Mouse (Mus musculus): ENCODE measurements around the gene Rab8b. TPM values are rescaled to one million over a fixed set of nuclear protein-coding genes. Genes with fewer than 3 reads are reported as not detected.
"Not testable (repeated sequence)": the region's sequence is repeated elsewhere in the genome, so short reads cannot be mapped to it uniquely, and the experiment has no call there.

Rab8b gene
- polyA plus RNA-seq, 1 experiment = 2.7 TPM

DNA sequence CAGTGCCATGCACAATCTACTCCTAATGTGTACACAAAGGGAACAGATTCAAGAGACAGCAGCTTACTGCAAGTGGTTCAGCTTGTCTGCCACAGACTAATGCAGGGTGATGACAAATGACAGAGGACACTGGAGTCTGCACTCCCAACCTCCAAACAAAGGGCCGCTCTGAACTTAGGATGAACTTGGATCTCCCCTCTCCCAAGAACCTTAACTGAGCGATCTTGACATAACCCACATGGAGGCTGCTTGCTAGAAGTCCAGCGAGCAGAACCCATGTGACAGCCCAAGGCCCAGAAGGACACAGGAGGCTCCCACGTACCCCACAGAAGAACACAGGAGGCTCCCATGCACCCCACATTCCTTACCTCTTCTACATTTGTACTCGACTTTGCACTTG, 68.5 kb downstream of the Rab8b start:
- Histone ChIP-seq H3K27me3 (ENCODE audit: control insufficient read depth, insufficient read depth, low read length) (no peaks in the 10 kb centered on the region), H3K36me3 (ENCODE audit: control insufficient read depth, insufficient read depth, low read length) (peaks cover 15% of the 10 kb centered on the region), H3K27ac (ENCODE audit: insufficient read depth, low read depth, low read length) (no peak overlapping the region), H3K4me1 (ENCODE audit: control insufficient read depth, insufficient read depth, insufficient read length, low read length) (peaks cover 2% of the 10 kb centered on the region; the same call in 1 of the 2 replicates), H3K4me3 (ENCODE audit: low read depth, low read length) (no peak overlapping the region)
- no peak for TF ChIP-seq POLR2A (IDR thresholded peaks at IDR 0.05; ENCODE audit: low read depth, low read length)
- TF ChIP-seq CTCF (IDR thresholded peaks at IDR 0.05; ENCODE audit: extremely low read depth, insufficient read length, insufficient replicate concordance, low read depth, low read length) = no peak
- WGBS = 82% methylated on average over 5 of the region's 5 CpGs

DNA sequence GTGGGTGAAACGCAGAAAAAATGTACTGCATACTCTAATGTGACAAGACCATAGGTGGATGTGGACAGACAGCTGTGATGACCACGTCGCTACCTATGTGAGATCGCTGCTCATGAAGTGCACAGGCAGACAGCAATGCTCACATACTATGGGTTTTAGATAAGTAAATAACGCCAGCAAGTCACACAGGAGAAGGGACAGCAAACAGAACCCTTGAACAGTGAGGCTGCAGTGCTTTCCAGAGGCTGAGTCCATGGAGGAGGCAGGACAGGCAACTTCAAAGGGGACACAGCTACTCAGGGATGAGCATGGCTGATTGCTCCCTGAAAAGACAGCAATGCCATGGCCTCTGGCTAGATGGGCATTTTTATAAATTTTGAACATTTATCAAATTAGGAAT, 72.7 kb downstream of the Rab8b start:
- WGBS = 89% methylated on average over 5 of the region's 5 CpGs
- peaks cover 17% of the 10 kb centered on the region for H3K36me3 ChIP-seq (ENCODE audit: control insufficient read depth, insufficient read depth, low read length)
- H3K27ac ChIP-seq (ENCODE audit: insufficient read depth, low read depth, low read length) = no peak overlapping the region
- no peaks in the 10 kb centered on the region for H3K27me3 ChIP-seq (ENCODE audit: control insufficient read depth, insufficient read depth, low read length)
- no peak for TF ChIP-seq POLR2A (IDR thresholded peaks at IDR 0.05; ENCODE audit: low read depth, low read length)
- no peak for TF ChIP-seq CTCF (IDR thresholded peaks at IDR 0.05; ENCODE audit: extremely low read depth, insufficient read length, insufficient replicate concordance, low read depth, low read length)
- no peaks in the 10 kb centered on the region for H3K4me1 ChIP-seq (ENCODE audit: control insufficient read depth, insufficient read depth, insufficient read length, low read length)
- no peak overlapping the region for H3K4me3 ChIP-seq (ENCODE audit: low read depth, low read length)

GRCm38 (mm10) chr9:66835097-66835480, 84.4 kb downstream of the Rab8b start:
- H3K36me3 ChIP-seq (ENCODE audit: control insufficient read depth, insufficient read depth, low read length) = no peaks in the 10 kb centered on the region
- peak overlapping the region; percentile 67 for H3K4me3 ChIP-seq (ENCODE audit: low read depth, low read length)
- TF ChIP-seq POLR2A (IDR thresholded peaks at IDR 0.05; ENCODE audit: low read depth, low read length) (no peak), CTCF (IDR thresholded peaks at IDR 0.05; ENCODE audit: extremely low read depth, insufficient read length, insufficient replicate concordance, low read depth, low read length) (no peak)
- H3K4me1 ChIP-seq (ENCODE audit: control insufficient read depth, insufficient read depth, insufficient read length, low read length) = peaks cover 10% of the 10 kb centered on the region
- no peak overlapping the region for H3K27ac ChIP-seq (ENCODE audit: insufficient read depth, low read depth, low read length)
- WGBS = under 1% methylated on average over 24 of the region's 24 CpGs
- H3K27me3 ChIP-seq (ENCODE audit: control insufficient read depth, insufficient read depth, low read length) = no peaks in the 10 kb centered on the region

- no peak within 1 kb of the TSS for H3K27ac ChIP-seq (ENCODE audit: insufficient read depth, low read depth, low read length)
- no peaks in the 10 kb centered on the region for H3K36me3 ChIP-seq (ENCODE audit: control insufficient read depth, insufficient read depth, low read length)
- whole genome bisulfite sequencing = 1% methylated on average over 58 of the region's 58 CpGs
- peaks cover 10% of the 10 kb centered on the region for H3K4me1 ChIP-seq (ENCODE audit: control insufficient read depth, insufficient read depth, insufficient read length, low read length)
- peak within 1 kb of the TSS; percentile 77 for H3K4me3 ChIP-seq (ENCODE audit: low read depth, low read length)
- no peaks in the 10 kb centered on the region for H3K27me3 ChIP-seq (ENCODE audit: control insufficient read depth, insufficient read depth, low read length)
- peak; percentile 36; the same call in 1 of the 2 replicates for TF ChIP-seq POLR2A (IDR thresholded peaks at IDR 0.05; ENCODE audit: low read depth, low read length)
- no peak for TF ChIP-seq CTCF (IDR thresholded peaks at IDR 0.05; ENCODE audit: extremely low read depth, insufficient read length, insufficient replicate concordance, low read depth, low read length)
These were observed 85.0 kb downstream of the Rab8b start, which contains the start of gene Aph1c for GRCm38 (mm10) chr9:66834318-66835096. Gene Aph1c, minus strand, starts transcription at chr9:66834726.

GRCm38 (mm10) chr9:66833851-66834250, 85.6 kb downstream of the Rab8b start:
- 24% methylated on average over 7 of the region's 7 CpGs for WGBS
- H3K4me3 ChIP-seq (ENCODE audit: low read depth, low read length) = peak overlapping the region; percentile 77; the same call in 1 of the 2 replicates
- H3K27ac ChIP-seq (ENCODE audit: insufficient read depth, low read depth, low read length) = no peak overlapping the region
- no peaks in the 10 kb centered on the region for H3K36me3 ChIP-seq (ENCODE audit: control insufficient read depth, insufficient read depth, low read length)
- peak; percentile 5; the same call in 1 of the 2 replicates for TF ChIP-seq CTCF (IDR thresholded peaks at IDR 0.05; ENCODE audit: extremely low read depth, insufficient read length, insufficient replicate concordance, low read depth, low read length)
- TF ChIP-seq POLR2A (IDR thresholded peaks at IDR 0.05; ENCODE audit: low read depth, low read length) = no peak
- peaks cover 10% of the 10 kb centered on the region for H3K4me1 ChIP-seq (ENCODE audit: control insufficient read depth, insufficient read depth, insufficient read length, low read length)
- H3K27me3 ChIP-seq (ENCODE audit: control insufficient read depth, insufficient read depth, low read length) = no peaks in the 10 kb centered on the region

DNA sequence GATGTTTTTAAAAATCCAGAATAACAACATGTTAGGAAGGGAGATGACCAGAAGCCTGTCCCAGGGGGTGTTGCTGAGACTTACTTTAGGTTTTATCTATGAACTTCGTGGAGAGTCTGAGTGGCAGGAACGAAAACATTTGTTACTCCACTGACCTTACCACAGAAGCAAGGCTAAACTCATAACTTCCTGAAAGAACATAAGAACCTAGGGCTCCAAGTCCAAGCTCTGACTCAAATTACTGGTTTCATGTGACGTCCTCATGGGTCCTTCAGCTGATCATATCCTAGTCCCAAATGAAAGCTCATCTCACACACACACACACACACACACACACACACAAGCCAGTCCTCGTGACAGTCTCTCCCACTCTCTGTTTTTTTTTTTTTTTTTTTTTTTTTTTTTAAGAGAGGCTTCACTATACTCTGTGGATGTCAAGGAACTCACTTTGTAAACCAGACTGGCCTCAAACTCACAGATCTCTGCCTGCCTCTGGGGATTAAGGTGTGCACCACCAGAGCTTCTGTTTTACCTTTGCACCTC, 87.0 kb downstream of the Rab8b start:
- no peak for TF ChIP-seq POLR2A (IDR thresholded peaks at IDR 0.05; ENCODE audit: low read depth, low read length)
- TF ChIP-seq CTCF (IDR thresholded peaks at IDR 0.05; ENCODE audit: extremely low read depth, insufficient read length, insufficient replicate concordance, low read depth, low read length) = no peak
- Histone ChIP-seq H3K4me3 (ENCODE audit: low read depth, low read length) (no peak overlapping the region), H3K4me1 (ENCODE audit: control insufficient read depth, insufficient read depth, insufficient read length, low read length) (peaks cover 10% of the 10 kb centered on the region), H3K36me3 (ENCODE audit: control insufficient read depth, insufficient read depth, low read length) (no peaks in the 10 kb centered on the region), H3K27me3 (ENCODE audit: control insufficient read depth, insufficient read depth, low read length) (no peaks in the 10 kb centered on the region), H3K27ac (ENCODE audit: insufficient read depth, low read depth, low read length) (no peak overlapping the region)
- WGBS = 71% methylated on average over 4 of the region's 4 CpGs

DNA sequence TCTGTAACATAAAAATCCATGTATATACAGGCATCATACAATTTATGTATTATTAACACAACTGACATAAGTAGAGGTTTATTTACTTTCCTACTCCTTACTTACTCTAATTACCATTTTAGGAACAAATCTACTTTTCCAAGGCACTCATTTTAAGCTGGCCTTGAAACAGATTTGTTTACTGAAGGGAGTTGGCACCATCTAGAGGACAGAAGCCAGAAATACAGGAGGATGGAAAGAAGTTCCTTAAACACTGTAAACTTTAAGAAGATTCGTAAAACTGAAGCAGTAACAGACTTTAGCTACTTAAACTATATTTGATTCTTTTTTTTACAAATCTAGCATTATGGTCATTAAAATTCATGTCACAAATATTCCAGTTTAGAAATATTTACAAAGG, 93.5 kb downstream of the Rab8b start:
- Histone ChIP-seq H3K4me3 (ENCODE audit: low read depth, low read length) (no peak overlapping the region), H3K27me3 (ENCODE audit: control insufficient read depth, insufficient read depth, low read length) (no peaks in the 10 kb centered on the region), H3K27ac (ENCODE audit: insufficient read depth, low read depth, low read length) (no peak overlapping the region), H3K4me1 (ENCODE audit: control insufficient read depth, insufficient read depth, insufficient read length, low read length) (no peaks in the 10 kb centered on the region), H3K36me3 (ENCODE audit: control insufficient read depth, insufficient read depth, low read length) (no peaks in the 10 kb centered on the region)
- TF ChIP-seq CTCF (IDR thresholded peaks at IDR 0.05; ENCODE audit: extremely low read depth, insufficient read length, insufficient replicate concordance, low read depth, low read length) (no peak), POLR2A (IDR thresholded peaks at IDR 0.05; ENCODE audit: low read depth, low read length) (no peak)
- 30% methylated on average over 1 of the region's 1 CpGs for WGBS

- H3K27ac ChIP-seq (ENCODE audit: insufficient read depth, low read depth, low read length); H3K36me3 ChIP-seq (ENCODE audit: control insufficient read depth, insufficient read depth, low read length); H3K4me3 ChIP-seq (ENCODE audit: low read depth, low read length); H3K4me1 ChIP-seq (ENCODE audit: control insufficient read depth, insufficient read depth, insufficient read length, low read length); H3K27me3 ChIP-seq (ENCODE audit: control insufficient read depth, insufficient read depth, low read length): not testable (repeated sequence)
- 78% methylated on average over 2 of the region's 5 CpGs for WGBS
These were observed 97.2 kb downstream of the Rab8b start for GRCm38 (mm10) chr9:66822255-66822654.
